Mouse (Mus musculus) T-helper 1 cell (primary cell): ENCODE results near the gene Gm973.

Experiments
- in situ Hi-C: fragments of 300-600 bp; cut with MboI, MseI; formaldehyde crosslinking; loops from one replicate; pipeline ENCODE4 v1.15.1; 2025; ENCODE audit warnings: high pct_unique_total_duplicates

Gene Gm973

GRCm38 (mm10) chr1:59542231-59542630 lies 26.2 kb downstream of the Gm973 start:
- in situ Hi-C loops: no loop called here

- in situ Hi-C loops: no loop called here
Measured at GRCm38 (mm10) chr1:59543911-59544310, 27.8 kb downstream of the Gm973 start.

GRCm38 (mm10) chr1:59548486-59548885 lies 32.4 kb downstream of the Gm973 start:
- in situ Hi-C loops: no loop called here

GRCm38 (mm10) chr1:59549036-59549675 lies 33.1 kb downstream of the Gm973 start:
- in situ Hi-C loops: no loop called here

- in situ Hi-C loops: no loop called here
Measured at GRCm38 (mm10) chr1:59550227-59550626, 34.2 kb downstream of the Gm973 start.

- in situ Hi-C loops: no loop called here
Measured at GRCm38 (mm10) chr1:59550996-59551395, 34.9 kb downstream of the Gm973 start.

GRCm38 (mm10) chr1:59553708-59554107 lies 37.6 kb downstream of the Gm973 start:
- in situ Hi-C loops: no loop called here

GRCm38 (mm10) chr1:59563581-59563980 lies 47.5 kb downstream of the Gm973 start:
- in situ Hi-C loops: no loop called here

- in situ Hi-C loops: no loop called here
Measured at GRCm38 (mm10) chr1:59565804-59566203, 49.7 kb downstream of the Gm973 start.

- in situ Hi-C loops: no loop called here
Measured at GRCm38 (mm10) chr1:59566281-59566680, 50.2 kb downstream of the Gm973 start.

GRCm38 (mm10) chr1:59566926-59567325 lies 50.9 kb downstream of the Gm973 start:
- in situ Hi-C loops: no loop called here

- in situ Hi-C loops: no loop called here
Measured at GRCm38 (mm10) chr1:59567521-59567920, 51.5 kb downstream of the Gm973 start.

- in situ Hi-C loops: no loop called here
Measured at GRCm38 (mm10) chr1:59568283-59568682, 52.2 kb downstream of the Gm973 start.

GRCm38 (mm10) chr1:59569301-59569700 lies 53.2 kb downstream of the Gm973 start:
- in situ Hi-C loops: no loop called here

GRCm38 (mm10) chr1:59570767-59571166 lies 54.7 kb downstream of the Gm973 start:
- in situ Hi-C loops: no loop called here

- in situ Hi-C loops: no loop called here
Measured at GRCm38 (mm10) chr1:59571502-59571901, 55.4 kb downstream of the Gm973 start.

- in situ Hi-C loops: no loop called here
Measured at GRCm38 (mm10) chr1:59573843-59574242, 57.8 kb downstream of the Gm973 start.

- in situ Hi-C loops: no loop called here
Measured at GRCm38 (mm10) chr1:59574262-59575187, 58.5 kb downstream of the Gm973 start.

- in situ Hi-C loops: no loop called here
Measured at GRCm38 (mm10) chr1:59578770-59579169, 62.7 kb downstream of the Gm973 start.

- in situ Hi-C loops: no loop called here
Measured at GRCm38 (mm10) chr1:59579327-59579726, 63.3 kb downstream of the Gm973 start.

- in situ Hi-C loops: no loop called here
Measured at GRCm38 (mm10) chr1:59580131-59580751, 64.2 kb downstream of the Gm973 start.

GRCm38 (mm10) chr1:59580880-59581279 lies 64.8 kb downstream of the Gm973 start:
- in situ Hi-C loops: no loop called here
